Mouse (Mus musculus): ENCODE data around the gene Ptprd.

The Ptprd gene

DNA sequence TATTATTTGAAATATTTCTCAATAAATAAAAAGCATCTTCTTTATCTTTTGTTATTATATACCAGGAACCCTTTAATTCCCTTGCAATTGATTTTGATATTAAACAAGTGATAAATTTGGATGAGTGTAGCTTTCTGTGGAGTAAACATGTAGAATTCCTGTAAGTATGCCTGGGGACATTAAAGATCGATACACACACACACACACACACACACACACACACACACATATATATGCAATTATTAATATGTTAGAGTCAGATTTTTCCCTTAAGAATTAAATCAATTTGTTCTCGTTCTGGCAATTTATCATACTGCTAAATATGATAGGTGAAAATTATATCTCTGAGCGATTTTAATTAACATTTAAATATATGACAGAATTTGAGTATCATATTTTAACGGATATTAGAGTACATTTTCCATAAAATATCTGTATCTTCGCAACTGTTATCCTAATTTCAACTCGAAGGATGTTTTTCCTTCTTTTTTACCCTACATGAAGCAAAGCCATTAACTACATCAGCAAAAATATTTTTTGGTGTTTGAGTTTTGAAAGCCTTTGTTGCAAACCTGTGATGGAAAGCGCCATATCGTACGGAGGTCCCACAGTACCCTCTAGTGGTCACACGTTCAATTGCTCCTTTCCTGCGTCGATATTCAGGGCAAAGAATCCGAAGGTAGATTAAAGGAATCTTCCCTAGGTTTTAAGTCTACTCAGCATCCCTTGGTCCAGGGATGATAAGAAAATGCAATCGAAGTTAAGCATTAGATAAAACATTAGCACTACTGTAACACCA, 653.2 kb downstream of the Ptprd start:
- peak; percentile 2 for DNase-seq (ENCODE audit: low read depth)

DNA sequence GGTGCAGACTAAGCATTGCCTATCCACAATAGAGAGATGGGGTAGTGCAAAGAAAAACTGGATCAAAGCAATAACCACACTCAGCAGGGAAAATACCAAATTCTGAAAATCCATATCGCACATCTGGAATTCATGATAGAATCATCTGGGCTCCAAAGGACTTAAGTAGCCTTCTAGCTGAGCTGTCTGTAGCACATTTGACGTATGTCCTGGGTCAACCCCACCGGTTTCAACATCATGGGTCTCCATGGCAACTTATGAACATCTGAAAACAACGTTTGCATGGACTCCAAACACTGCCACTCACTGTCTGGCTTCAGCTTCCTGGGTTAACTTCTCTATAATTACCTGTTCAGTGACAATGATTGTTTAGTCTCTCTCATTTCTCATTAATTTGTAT, 655.9 kb downstream of the Ptprd start:
- no peak for DNase-seq (ENCODE audit: low read depth)

DNA sequence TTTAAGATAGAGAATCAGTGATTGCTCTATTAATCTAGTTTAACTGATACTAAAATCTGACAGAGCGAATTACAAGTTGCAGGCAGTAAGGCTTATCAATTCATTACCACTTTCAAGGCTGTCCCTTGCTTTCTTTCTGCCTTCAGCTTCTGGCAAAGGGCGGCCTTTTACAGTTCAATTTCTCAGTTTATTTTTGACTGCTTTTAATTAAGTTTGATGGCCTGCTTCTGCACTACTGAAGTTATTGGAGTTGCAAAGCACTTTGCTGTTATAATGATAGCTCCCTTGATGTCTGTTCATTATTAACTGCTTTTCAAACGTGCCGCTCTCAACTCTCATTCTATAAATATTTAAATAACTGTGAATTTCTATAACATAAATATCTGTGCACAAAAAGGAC, 673.9 kb downstream of the Ptprd start:
- DNase-seq (ENCODE audit: low read depth) = no peak

DNA sequence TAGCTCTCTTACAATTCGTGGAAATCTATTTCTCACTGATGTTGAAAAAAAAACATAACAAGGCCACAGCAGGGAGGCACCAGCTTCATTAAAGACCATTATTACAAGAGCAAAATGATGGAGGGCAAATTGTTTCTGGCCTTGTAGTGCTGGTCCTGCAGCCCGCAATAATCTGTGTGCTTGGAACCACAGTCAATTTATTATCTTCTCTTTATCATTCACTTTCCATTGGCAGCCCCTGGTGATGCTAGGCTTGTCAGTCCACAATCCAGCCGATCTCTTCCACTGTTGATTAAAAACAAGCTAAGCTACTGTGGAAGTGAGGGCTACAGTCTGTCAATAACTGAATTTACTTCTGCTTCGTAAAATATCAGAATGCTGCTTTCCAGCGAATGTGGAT, 674.4 kb downstream of the Ptprd start:
- no peak for DNase-seq (ENCODE audit: low read depth)

DNA sequence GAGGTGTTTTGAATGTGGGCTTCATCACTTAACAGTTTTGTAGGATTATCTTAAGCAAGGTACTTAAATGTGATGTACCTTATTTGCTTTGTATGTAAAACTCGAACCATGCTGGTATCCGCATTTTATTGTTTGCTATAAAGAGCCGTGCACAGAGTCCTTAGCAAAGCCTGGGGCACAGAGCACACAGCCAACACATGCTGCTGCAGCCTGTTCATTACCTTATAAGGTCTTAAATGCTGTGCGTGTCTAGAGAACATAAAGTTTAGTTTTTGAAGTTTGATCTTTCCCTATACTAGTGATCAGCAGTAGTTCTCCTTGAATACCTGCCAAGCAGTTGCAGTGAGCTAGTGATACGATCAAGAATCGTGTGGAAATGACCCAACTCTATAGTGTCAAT, 676.2 kb downstream of the Ptprd start:
- DNase-seq (ENCODE audit: low read depth) = no peak

DNA sequence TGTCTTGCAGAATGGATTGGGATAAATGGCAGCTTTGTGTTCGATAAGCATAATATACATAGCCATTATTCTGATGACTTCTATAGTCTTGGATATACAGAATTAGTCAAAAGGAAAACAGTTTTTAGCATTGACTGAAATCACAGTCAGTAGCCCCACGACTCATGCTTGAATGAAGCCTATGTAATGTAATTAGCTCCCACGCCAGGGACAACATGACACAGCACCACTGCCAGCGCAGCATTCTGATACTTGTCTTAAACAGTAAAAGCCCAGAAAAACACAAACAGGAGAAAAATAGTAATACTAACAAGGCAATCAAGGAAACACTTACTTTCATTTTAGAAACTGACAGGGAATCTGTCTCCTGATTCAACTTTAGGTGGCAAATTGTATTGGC, 677.2 kb downstream of the Ptprd start:
- DNase-seq (ENCODE audit: low read depth) = no peak

DNA sequence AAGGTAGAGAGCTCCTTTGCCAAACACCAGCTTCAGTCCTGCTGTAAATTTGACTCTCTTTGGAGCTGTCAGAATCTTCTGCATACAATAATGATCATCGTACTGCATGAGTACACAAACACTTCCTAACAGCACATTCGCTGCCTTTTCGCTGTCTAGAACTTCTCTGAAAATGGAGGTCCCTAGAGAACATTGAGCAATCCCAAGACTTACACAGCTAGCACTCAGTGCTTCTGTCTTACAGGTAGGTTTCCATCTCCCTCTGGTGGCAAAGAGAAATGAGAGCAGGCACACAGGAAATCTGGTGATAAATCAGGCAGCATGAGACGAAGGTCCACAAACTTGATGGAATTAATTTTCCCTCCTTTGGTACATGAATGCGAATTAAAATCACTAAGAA, 692.6 kb downstream of the Ptprd start:
- DNase-seq (ENCODE audit: low read depth) = no peak

DNA sequence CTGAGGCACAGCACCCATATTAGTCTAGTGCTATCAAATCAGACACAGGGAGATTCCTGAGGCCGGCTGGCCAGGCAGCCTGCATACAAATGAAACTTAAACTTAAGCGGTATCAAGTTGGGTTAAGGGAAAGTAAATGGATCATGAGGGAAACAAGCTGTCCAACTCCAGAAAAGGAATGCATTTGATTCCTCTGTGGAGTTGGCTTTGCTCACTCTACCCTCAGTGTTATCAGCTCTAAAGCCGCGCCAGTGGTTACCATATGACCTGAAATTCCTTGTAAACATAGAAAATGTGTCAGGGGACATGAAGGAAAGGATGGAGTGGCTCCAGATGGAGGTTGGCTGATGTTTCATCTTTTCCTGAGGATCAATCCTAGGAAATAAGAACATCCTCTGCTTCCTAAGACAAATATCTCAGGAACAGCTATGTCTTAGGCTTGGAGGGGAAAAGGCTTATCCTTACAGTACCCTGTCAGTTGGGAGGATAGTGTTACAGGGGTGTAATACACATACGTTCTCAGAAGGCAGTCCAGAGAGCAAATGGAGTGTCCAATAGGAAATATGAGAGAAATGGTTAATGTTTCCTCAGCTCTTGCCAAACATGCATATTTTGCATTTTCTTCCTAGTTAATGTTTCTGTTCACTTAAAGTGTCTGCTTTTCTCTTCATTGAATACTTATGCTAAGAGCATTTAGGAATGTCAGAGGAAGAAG, 697.7 kb downstream of the Ptprd start:
- no peak for DNase-seq (ENCODE audit: low read depth)

DNA sequence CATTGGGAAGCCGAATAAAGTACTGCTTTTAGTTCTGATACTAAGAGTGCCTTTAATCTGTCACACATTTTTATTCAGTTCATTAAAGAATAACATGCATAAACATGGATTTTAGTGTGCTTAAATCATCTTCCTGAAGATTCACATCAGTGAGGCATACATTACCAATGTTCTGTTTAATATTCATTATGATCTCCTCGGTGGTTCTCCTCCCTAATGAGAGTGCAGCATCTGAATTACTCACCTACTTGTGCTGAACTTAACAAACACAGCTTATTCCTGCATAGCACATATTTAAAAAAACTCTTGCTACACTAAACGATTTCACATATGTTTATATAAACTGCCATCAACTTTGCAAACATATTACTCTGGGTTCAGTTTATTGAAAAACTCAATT, 698.7 kb downstream of the Ptprd start:
- DNase-seq (ENCODE audit: low read depth) = no peak

DNA sequence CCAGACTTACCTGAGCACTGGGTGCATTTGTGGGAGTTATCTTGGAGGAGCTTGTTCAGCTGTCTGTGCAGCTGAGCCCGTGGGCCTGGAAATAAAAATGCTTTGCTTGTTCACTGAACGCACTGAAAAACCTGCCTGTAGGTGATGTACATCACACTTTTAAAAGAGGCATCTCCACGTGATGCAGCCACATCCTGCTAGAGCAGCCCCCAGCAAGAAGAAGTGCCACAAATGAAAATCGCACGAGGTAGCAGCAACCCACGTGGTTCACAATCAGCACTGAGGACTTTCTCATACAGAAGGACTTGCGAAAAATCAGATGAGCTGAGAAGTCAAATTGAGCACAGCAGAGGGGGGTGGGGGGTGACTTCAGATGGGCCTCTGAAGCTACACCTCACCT, 757.7 kb downstream of the Ptprd start:
- no peak for DNase-seq (ENCODE audit: low read depth)

DNA sequence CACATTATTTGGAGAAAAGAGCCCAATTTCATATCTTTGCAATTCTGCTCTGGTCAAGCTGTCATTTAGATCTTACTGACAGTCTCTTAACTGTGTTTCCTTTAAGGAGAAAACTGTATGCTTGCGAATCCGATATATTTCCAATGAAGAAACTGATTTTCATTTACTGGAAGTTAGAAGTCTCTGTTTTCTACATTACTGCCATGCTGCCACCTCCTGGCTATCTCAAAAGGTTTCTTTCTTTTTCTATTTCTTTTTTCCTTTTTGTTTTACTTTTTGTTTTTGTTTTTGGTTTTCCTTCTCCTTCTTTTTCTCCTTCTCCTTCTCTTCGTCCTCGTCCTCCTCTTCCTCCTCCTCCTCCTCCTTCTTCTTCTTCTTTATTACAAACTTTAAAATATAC, 812.6 kb downstream of the Ptprd start:
- no peak for DNase-seq (ENCODE audit: low read depth)

DNA sequence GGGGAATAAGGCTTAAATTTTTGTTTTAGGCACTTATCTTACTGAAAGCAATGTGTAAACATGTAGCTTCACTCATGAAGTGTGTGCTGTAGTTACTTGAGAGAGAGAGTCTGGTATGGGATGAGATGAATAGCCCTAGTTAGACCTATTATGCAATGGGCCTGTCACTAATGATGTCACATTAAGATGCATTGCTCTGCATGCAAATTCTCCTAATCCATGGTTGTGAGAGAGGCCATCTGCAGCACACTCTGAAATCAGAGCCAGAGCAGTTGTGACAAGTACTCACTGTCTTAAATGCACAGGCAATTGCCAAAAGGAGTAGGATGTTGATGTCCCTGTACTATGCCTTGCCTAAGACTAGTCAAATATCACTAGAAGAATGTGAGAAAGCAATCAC, 850.0 kb downstream of the Ptprd start:
- DNase-seq (ENCODE audit: low read depth) = no peak

DNA sequence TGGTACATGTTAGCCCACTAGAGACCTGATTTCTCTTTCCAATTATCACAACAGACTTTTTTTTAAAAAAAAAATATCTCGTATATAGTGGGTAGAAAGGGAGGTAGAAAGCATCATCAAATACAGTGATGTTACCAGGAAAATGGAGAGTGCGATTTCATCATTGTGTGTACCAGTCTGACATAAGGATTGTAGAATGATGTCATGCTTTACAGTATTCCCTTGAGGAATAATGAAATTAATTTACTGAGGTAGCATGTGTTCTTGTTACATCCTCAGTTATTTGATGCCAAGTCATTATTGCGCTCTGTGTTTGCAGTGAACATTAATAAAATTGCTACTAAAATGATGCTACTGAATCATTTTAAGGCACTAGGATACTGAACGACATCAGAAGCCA, 884.6 kb downstream of the Ptprd start:
- DNase-seq (ENCODE audit: low read depth) = no peak

DNA sequence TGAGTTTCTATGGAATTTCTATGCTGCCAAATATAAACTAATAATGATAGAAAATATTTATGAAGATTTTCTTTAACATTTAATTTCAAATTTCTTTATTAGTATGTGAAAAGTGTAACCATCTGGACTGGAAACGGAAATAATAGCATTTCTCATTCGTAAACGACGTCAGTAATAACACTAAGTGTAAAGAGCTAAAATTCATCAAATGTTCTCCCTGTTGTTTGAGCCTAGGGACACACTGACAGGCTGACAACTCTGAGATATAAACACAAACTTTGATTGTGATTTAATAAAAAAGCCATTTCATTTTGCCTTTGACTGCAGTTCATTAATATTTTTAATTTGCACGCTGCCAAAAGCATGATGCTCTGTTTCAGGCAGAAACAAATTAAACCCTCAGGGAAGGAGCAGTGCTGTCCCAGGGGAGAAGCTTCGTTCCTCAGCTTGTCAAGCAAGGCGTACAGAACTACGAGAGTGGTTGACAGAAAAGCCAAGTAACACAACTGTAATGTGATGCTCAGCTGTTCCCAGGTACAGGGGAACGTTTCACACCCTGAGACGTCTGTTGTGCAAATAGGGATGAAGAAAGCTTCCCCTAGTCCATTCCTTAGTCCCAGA, 894.6 kb downstream of the Ptprd start:
- no peak for DNase-seq (ENCODE audit: low read depth)

DNA sequence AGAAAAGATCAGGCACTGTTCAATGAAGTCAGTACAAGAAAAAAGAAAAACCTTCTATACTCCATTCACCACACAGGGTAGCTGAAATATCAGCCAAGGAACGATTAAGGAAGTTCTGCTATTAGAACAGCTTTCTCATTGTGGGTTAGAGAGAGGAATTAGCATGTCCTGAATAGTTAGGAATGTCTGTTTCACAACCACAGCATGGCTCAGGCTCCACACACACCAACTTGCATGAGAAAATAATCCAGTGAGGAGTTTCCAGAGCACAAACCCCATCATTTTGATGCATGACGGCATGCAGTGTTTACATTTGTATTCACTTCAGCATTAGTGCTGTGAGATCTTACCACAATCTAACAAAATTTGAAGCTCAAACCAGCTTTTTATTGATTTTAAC, 895.1 kb downstream of the Ptprd start:
- no peak for DNase-seq (ENCODE audit: low read depth)

DNA sequence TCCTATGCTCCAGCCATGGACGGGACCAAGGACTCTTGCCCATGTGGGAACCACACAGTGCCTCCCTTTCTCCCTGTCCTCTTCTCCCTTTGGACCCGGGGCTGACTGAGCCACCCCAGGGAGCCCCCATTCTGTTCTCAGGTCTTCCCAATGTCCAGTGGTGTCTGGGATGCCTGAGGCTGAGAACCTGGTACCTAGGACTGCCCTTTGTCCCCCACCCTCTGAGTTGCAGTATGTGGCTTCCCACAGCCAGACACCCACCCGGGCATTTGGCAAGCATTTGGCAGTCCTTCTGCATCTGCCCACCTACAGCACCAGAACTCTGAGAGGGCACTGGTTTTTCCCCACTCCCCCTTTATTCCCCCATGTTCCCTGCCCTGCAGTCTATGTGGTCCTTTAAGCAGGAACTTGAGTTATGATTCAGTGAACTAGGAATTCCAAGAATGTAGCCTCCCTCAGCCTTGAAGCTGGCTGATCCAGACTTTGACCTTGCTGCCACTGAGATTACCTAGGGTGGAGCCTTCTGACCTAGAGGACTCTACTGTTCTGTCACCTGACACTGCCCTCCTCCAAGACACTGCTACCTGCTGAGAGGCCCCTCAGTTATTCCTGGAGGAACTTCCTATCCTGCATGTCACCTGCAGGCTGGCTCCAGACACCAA, 901.5 kb downstream of the Ptprd start:
- DNase-seq (ENCODE audit: low read depth) = no peak

DNA sequence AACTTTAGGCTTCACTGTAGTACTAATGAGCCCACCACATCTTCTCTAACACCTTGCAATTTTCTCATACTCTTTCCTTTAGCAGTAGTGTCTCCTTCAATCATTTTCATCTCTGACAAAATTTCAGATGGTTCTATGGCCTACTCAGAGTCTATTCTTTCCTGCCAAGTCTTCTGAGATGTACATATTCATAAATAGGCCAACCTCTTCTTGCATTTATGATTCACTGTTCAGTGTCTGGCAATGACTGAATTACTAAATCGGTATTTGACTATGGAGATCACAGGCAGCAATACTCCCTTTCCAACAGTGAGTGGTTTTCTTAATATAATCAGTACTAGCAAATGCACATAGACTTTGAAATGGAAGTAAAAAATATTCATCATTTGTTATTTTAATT, 928.3 kb downstream of the Ptprd start:
- no peak for DNase-seq (ENCODE audit: low read depth)

DNA sequence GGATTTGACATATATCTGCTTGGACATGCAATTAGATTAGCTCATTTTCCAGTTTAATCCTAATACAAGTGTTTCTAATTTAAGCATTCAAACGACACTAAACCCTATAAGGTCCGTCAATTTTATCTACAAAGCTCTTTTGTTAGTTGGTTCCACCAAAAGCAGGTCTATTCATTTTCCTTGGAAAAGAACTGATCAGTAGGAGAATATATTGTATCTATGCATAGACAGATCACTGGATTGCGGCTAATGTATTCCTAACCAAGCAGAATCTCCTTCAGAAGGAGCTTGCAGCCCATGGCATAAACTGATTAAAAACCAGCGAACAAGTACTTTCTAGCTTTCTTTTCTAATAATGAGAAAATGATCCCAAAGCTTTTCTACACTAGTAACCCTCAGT, 933.8 kb downstream of the Ptprd start:
- no peak for DNase-seq (ENCODE audit: low read depth)

DNA sequence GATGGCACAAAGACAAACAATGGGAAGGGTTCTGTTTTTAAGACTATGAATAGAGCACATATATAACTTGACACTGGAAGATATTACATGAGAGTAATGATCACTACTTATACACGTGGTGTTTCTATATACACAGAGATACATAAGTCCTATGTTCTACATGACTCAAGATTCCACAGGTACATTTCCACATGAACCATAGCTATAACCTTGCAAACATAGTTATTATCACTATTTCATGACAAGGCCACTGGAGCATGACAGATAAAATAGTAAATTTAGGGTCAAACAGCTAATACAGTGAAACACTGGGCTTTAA, 951.8 kb downstream of the Ptprd start:
- DNase-seq (ENCODE audit: low read depth) = no peak

DNA sequence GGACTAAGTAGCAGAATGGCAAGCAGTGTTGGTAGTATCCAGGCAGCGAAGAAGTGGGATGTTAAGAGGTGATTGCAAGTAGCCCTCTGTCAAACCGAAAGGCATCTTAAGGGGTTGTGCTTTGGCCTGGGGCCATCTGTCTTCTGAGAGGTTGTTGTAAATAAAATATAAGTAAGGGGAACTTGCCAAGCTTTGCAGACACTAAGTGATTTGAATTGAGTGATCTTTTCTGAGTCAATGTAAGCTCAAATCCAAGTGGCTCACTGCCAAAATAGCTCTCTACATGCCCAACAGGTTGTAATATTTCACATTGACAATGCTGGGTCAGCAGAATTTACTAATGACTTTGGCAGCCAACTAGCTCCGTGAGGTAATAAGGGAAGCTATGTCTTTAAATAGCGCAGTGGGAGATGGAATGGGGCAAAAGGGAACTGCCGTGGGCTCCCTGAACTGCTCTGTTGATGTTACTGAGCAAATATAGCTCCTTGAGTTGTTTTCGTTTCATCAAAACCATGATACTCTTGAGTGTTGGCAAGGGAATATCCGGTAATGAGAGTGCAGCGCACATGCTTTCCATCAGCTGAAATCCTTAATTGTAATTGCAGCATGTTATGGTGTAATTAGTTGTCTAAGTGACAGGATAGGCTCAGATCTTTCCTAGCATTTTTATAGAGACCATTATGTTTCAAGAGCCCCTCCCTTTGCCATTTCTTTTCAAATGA, 952.4 kb downstream of the Ptprd start:
- no peak for DNase-seq (ENCODE audit: low read depth)

DNA sequence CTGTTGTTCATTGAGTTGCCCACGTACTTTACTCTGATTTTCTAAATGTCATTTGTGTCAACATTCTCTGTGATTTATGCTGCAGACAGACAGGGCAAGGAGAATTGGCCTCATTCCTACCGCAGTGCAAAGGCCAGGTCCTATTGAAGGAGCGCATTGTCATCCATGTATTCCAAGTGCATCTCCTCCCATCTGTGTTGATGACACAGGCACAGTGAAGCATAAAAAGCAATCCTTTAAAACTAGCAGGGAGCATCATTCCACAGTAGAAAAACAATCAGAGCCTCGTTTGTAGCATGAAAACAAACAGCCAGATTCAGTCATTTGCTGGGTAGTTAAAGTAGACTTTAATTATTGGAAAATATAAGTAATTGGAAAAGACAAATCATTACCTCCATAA, 960.6 kb downstream of the Ptprd start:
- DNase-seq (ENCODE audit: low read depth) = no peak

DNA sequence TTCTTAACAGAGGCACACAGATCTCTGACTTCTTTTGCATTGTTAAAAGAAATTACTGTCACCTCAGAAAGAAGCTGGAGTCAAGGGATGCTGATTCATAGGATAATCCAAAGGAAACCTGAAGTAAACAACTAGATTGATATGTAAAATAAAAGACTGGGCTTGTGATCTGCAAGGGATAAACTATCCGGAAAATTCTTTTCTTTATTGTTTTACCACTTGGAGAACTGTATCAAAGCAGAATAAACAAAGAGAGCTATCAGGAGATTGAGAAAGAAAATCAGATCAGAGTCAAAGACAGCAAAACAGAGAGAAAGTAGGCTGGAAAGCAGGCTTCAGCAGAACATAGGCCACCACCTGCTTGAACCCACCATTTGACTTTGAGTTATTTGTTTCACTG, 962.0 kb downstream of the Ptprd start:
- no peak for DNase-seq (ENCODE audit: low read depth)

Measured in induced T-regulatory cell, adult 2 months (primary cell).